Mouse (Mus musculus): ENCODE measurements at regions not wholly inside any gene's neighbourhood (a gene's known extent, or its start where the extent isn't known, plus 50 kb on each side); places are given as distances from the start of the nearest gene placed in this dataset.
"Not testable (repeated sequence)": the region's sequence is repeated elsewhere in the genome, so short reads cannot be mapped to it uniquely, and the experiment has no call there.

- not testable (repeated sequence) for H3K27ac ChIP-seq (replicated peaks); H3K4me3 ChIP-seq; H3K36me3 ChIP-seq; DNase-seq (ENCODE audit: low spot score); H3K4me1 ChIP-seq; H3K27me3 ChIP-seq (ENCODE audit: low read depth, poor library complexity, severe bottlenecking)
- WGBS, result 95% methylated on average over 18 of the region's 22 CpGs
- H3K9me3 ChIP-seq (replicated peaks), result peaks cover 31% of the 10 kb centered on the region
These were observed 384.3 kb upstream of the 5730507C01Rik start for GRCm38 (mm10) chr12:18130053-18130452.

DNA sequence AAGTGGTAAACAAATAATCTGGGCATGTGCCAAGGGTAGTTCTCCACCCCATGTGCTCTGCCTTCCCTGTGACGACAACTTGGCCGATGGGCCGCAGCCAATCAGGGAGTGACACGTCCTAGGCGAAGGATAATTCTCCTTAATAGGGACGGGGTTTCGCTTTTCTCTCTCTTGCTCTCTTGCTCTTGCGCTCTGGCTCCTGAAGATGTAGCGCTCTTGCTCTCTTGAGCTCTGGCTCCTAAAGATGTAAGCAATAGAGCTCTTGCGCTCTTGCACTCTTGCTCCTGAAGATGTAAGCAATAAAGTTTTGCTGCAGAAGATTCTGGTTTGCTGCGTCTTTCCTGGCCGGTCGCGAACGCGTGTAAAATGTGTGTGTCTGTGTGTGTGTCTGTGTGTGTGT is 381.1 kb upstream of the 5730507C01Rik start:
- H3K9me3 ChIP-seq (replicated peaks), result peaks cover 45% of the 10 kb centered on the region
- not testable (repeated sequence) for H3K4me1 ChIP-seq; H3K4me3 ChIP-seq; H3K27me3 ChIP-seq (ENCODE audit: low read depth, poor library complexity, severe bottlenecking); H3K27ac ChIP-seq (replicated peaks); H3K36me3 ChIP-seq; DNase-seq (ENCODE audit: low spot score)
- WGBS, result 95% methylated on average over 14 of the region's 16 CpGs

- Histone ChIP-seq H3K4me3 (no peak overlapping the region), H3K9me3 (replicated peaks) (peaks cover 58% of the 10 kb centered on the region), H3K27me3 (ENCODE audit: low read depth, poor library complexity, severe bottlenecking) (no peaks in the 10 kb centered on the region), H3K27ac (replicated peaks) (no peak overlapping the region), H3K4me1 (no peaks in the 10 kb centered on the region), H3K36me3 (no peaks in the 10 kb centered on the region)
- 53% methylated on average over 39 of the region's 42 CpGs for WGBS
- no peak for DNase-seq (ENCODE audit: low spot score)
These were observed 378.9 kb upstream of the 5730507C01Rik start for GRCm38 (mm10) chr12:18135286-18135965.

- WGBS, result 76% methylated on average over 5 of the region's 5 CpGs
- H3K9me3 ChIP-seq (replicated peaks), result peaks cover 71% of the 10 kb centered on the region
These were observed 373.8 kb upstream of the 5730507C01Rik start for GRCm38 (mm10) chr12:18140381-18141055.

More at GRCm38 (mm10) chr12:18140381-18141055, 373.8 kb upstream of the 5730507C01Rik start:
- DNase-seq (ENCODE audit: low spot score); H3K4me3 ChIP-seq; H3K27me3 ChIP-seq (ENCODE audit: low read depth, poor library complexity, severe bottlenecking); H3K4me1 ChIP-seq; H3K27ac ChIP-seq (replicated peaks); H3K36me3 ChIP-seq: not testable (repeated sequence)

Measured in midbrain, embryonic 10.5 days (tissue).